Mouse (Mus musculus): ENCODE data around the gene Ttll4.

DNA sequence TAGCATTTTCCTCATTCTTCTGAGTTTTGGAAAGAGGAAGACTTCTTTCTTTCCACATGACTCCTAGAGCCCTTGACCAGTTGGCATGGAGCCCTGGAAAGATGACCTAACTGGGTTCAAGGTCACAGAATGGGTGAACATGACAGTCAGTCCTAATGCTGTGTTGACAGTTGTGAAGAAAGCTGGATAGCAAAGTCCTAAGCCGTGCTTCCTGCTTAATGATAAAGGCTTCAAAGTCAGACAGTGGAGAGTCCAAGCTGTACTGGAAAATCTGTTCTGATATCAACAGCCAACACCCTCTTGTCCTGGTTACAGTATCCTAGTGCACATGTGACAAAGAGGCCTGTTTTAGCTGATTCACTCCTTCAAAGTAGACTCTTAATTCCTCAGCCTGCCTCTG lies 37.2 kb downstream of the Ttll4 start:
- TF ChIP-seq POLR2A (IDR thresholded peaks at IDR 0.05; ENCODE audit: insufficient read depth, low read length), result no peak
- no peak for TF ChIP-seq CTCF (IDR thresholded peaks at IDR 0.05; ENCODE audit: low read depth, low read length)
- TF ChIP-seq EP300 (IDR thresholded peaks at IDR 0.05; ENCODE audit: insufficient read depth, low read depth, low read length), result no peak

Data from ES-Bruce4 (cell line).